Mouse (Mus musculus): ENCODE results near the gene Sipa1l3.
A peak's percentile ranks its signal among the peaks of the same experiment; 100 is the strongest.

Sipa1l3 gene

GRCm38 (mm10) chr7:29518421-29519210 is at the start of gene Sipa1l3:
Gene Sipa1l3 (minus strand): TSS chr7:29518641.
- DNase-seq (ENCODE audit: extremely low read depth, insufficient read length, low spot score) = peak; percentile 98

GRCm38 (mm10) chr7:29563006-29563405 is 44.6 kb upstream of the Sipa1l3 start:
- DNase-seq (ENCODE audit: extremely low read depth, insufficient read length, low spot score) = no peak

- no peak for DNase-seq (ENCODE audit: extremely low read depth, insufficient read length, low spot score)
Observed at GRCm38 (mm10) chr7:29561046-29561445, 42.6 kb upstream of the Sipa1l3 start.

- DNase-seq (ENCODE audit: extremely low read depth, insufficient read length, low spot score) = no peak
Observed at GRCm38 (mm10) chr7:29559290-29559689, 40.8 kb upstream of the Sipa1l3 start.

GRCm38 (mm10) chr7:29558744-29559143 is 40.3 kb upstream of the Sipa1l3 start:
- no peak for DNase-seq (ENCODE audit: extremely low read depth, insufficient read length, low spot score)

GRCm38 (mm10) chr7:29556283-29556682 is 37.8 kb upstream of the Sipa1l3 start:
- no peak for DNase-seq (ENCODE audit: extremely low read depth, insufficient read length, low spot score)

- DNase-seq (ENCODE audit: extremely low read depth, insufficient read length, low spot score) = no peak
Observed at GRCm38 (mm10) chr7:29555521-29555920, 37.1 kb upstream of the Sipa1l3 start.

- no peak for DNase-seq (ENCODE audit: extremely low read depth, insufficient read length, low spot score)
Observed at GRCm38 (mm10) chr7:29555051-29555450, 36.6 kb upstream of the Sipa1l3 start.

- no peak for DNase-seq (ENCODE audit: extremely low read depth, insufficient read length, low spot score)
Observed at GRCm38 (mm10) chr7:29550691-29551090, 32.2 kb upstream of the Sipa1l3 start.

- DNase-seq (ENCODE audit: extremely low read depth, insufficient read length, low spot score) = no peak
Observed at GRCm38 (mm10) chr7:29541608-29542007, 23.2 kb upstream of the Sipa1l3 start.

GRCm38 (mm10) chr7:29541186-29541585 is 22.7 kb upstream of the Sipa1l3 start:
- DNase-seq (ENCODE audit: extremely low read depth, insufficient read length, low spot score) = no peak

GRCm38 (mm10) chr7:29540631-29541030 is 22.2 kb upstream of the Sipa1l3 start:
- no peak for DNase-seq (ENCODE audit: extremely low read depth, insufficient read length, low spot score)

GRCm38 (mm10) chr7:29523700-29524099 is 5.3 kb upstream of the Sipa1l3 start:
- peak; percentile 36 for DNase-seq (ENCODE audit: extremely low read depth, insufficient read length, low spot score)

- no peak for DNase-seq (ENCODE audit: extremely low read depth, insufficient read length, low spot score)
Observed at GRCm38 (mm10) chr7:29521841-29522575, 3.6 kb upstream of the Sipa1l3 start.

GRCm38 (mm10) chr7:29521365-29521764 is 2.9 kb upstream of the Sipa1l3 start:
- no peak for DNase-seq (ENCODE audit: extremely low read depth, insufficient read length, low spot score)

GRCm38 (mm10) chr7:29520794-29521193 is 2.4 kb upstream of the Sipa1l3 start:
- no peak for DNase-seq (ENCODE audit: extremely low read depth, insufficient read length, low spot score)

GRCm38 (mm10) chr7:29519211-29519550 is 740 bp upstream of the Sipa1l3 start:
- DNase-seq (ENCODE audit: extremely low read depth, insufficient read length, low spot score) = no peak

GRCm38 (mm10) chr7:29518054-29518420 is 404 bp downstream of the Sipa1l3 start:
- DNase-seq (ENCODE audit: extremely low read depth, insufficient read length, low spot score) = no peak

GRCm38 (mm10) chr7:29517178-29517577 is 1.3 kb downstream of the Sipa1l3 start:
- no peak for DNase-seq (ENCODE audit: extremely low read depth, insufficient read length, low spot score)

- no peak for DNase-seq (ENCODE audit: extremely low read depth, insufficient read length, low spot score)
Observed at GRCm38 (mm10) chr7:29515652-29516051, 2.8 kb downstream of the Sipa1l3 start.

- no peak for DNase-seq (ENCODE audit: extremely low read depth, insufficient read length, low spot score)
Observed at GRCm38 (mm10) chr7:29512729-29513128, 5.7 kb downstream of the Sipa1l3 start.

GRCm38 (mm10) chr7:29511598-29512275 is 6.7 kb downstream of the Sipa1l3 start:
- DNase-seq (ENCODE audit: extremely low read depth, insufficient read length, low spot score) = no peak
